Mouse (Mus musculus): Measurements from ENCODE around the gene Fam169a.
"Not testable (repeated sequence)": the region's sequence is repeated elsewhere in the genome, so short reads cannot be mapped to it uniquely, and the experiment has no call there.

The Fam169a gene

DNA sequence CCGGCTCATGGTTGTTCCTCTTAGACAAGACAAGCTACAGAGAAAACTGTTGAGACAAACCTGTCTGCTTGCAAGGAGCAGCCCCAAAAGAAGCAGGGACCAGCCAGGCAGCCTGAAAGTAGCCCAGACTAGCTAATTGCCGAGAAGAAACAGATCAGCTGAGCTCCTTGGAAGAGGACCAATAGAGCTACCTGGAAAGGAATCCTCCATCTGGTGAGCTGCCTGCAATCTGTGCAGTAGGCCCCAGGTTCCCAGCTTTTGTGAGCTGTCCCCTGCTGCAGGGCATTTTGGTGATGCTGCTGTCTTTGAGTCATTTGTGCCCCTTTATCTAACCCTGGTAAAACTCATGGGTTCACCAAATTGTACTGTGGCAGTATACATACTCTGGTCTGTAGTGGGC is 13.1 kb downstream of the Fam169a start:
- DNase-seq (ENCODE audit: low spot score) = no peak

GRCm38 (mm10) chr13:97080615-97081014 is 13.5 kb downstream of the Fam169a start:
- DNase-seq (ENCODE audit: low spot score) = no peak

- no peak for DNase-seq (ENCODE audit: low spot score)
Observed at GRCm38 (mm10) chr13:97082432-97082831, 15.3 kb downstream of the Fam169a start.

- DNase-seq (ENCODE audit: low spot score) = no peak
Observed at GRCm38 (mm10) chr13:97086316-97086715, 19.2 kb downstream of the Fam169a start.

- no peak for DNase-seq (ENCODE audit: low spot score)
Observed at GRCm38 (mm10) chr13:97087421-97087820, 20.3 kb downstream of the Fam169a start.

GRCm38 (mm10) chr13:97088183-97088582 is 21.1 kb downstream of the Fam169a start:
- no peak for DNase-seq (ENCODE audit: low spot score)

GRCm38 (mm10) chr13:97095726-97096125 is 28.6 kb downstream of the Fam169a start:
- DNase-seq (ENCODE audit: low spot score) = no peak

- DNase-seq (ENCODE audit: low spot score) = no peak
Observed at GRCm38 (mm10) chr13:97099187-97099852, 32.2 kb downstream of the Fam169a start, which contains the start of gene Gm6169. TSS of gene Gm6169 (minus strand) at chr13:97099237.

DNA sequence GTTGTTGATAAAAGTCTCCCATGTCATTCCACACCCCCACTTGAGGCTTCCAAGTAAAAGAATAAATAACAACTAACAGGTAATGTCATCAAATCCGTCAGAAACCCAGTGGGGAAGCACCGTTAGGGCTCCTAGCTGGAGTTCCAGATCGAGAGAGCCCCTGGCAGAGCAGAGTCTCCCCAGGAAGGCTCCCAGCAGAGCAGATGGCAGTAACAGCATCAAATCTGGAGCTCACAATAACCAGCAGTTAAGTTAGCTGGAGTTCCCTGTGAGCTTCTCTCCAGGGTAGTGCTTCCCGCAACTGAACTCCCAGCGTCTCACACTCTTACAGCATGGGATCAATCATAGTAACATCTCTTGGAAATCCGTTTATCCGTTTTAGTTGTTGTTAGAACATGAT is 37.9 kb downstream of the Fam169a start:
- DNase-seq (ENCODE audit: low spot score) = no peak

DNA sequence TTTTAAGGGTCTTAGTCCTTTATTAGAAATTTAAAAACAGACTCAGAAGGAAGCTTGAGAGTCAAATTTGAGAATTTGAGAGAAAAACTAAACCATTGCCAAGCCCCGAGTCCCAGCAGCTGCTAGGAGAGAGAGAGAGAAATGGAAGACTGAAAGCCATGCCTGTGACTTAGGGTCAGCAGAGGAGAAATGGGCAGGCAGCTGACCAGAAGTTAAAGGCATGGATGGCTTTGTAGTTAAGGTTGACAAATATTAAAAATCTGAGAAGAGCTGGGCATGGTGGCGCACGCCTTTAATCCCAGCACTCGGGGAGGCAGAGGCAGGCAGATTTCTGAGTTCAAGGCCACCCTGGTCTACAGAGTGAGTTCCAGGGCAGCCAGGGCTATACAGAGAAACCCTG is 40.6 kb downstream of the Fam169a start:
- DNase-seq (ENCODE audit: low spot score) = not testable (repeated sequence)

DNA sequence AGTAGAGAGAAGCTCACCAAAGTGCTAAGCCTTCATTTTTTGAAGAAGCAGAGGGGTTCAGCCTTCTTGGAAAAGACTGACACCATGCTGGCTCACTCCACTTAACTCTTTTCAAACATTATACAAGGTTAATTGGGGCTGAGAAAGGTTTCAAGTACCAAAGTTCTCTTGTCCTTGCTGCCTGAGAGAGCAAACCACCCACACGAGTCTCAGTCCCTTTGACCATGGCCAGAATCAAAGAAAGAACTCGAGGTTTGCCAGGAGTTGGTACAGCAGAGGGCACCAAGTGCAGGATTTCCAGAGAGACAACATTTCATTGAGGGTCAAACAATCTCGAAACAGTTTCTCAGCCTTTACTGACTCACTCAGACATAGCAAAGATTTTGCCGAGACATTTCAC is 42.0 kb downstream of the Fam169a start:
- no peak for DNase-seq (ENCODE audit: low spot score)

- DNase-seq (ENCODE audit: low spot score) = no peak
Observed at GRCm38 (mm10) chr13:97121341-97121740, 54.3 kb downstream of the Fam169a start.

- not testable (repeated sequence) for DNase-seq (ENCODE audit: low spot score)
Observed at GRCm38 (mm10) chr13:97129654-97130053, 62.6 kb downstream of the Fam169a start.

DNA sequence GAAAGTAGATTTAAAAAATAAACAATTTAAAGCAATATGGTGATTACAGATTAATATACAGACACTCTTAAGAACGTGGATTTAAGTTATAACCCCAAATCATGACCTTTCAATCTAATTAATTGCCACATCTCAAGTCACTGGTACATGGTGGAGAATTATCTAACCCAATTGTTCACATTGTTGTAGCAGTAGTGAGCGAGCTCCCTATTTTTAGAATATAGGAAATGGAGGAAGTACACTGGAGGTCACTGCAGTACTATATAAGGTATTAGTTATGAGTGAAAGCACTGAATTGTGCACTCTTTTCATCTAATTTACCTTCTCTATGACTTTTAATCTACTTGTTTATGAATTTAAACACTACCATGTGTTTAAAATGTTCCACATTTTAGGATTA is 63.3 kb downstream of the Fam169a start:
- not testable (repeated sequence) for DNase-seq (ENCODE audit: low spot score)

GRCm38 (mm10) chr13:97137466-97138400 is 70.6 kb downstream of the Fam169a start, which contains the start of the genes Gfm2 and Nsa2:
TSS of gene Gfm2 (plus strand) at chr13:97137937.
TSS of gene Nsa2 (minus strand) at chr13:97137937.
- peak; percentile 72 for DNase-seq (ENCODE audit: low spot score)

GRCm38 (mm10) chr13:97138404-97138931 is 71.4 kb downstream of the Fam169a start:
- not testable (repeated sequence) for DNase-seq (ENCODE audit: low spot score)

- DNase-seq (ENCODE audit: low spot score) = no peak
Observed at GRCm38 (mm10) chr13:97142321-97142720, 75.2 kb downstream of the Fam169a start.

GRCm38 (mm10) chr13:97145834-97146233 is 78.7 kb downstream of the Fam169a start:
- DNase-seq (ENCODE audit: low spot score) = no peak

GRCm38 (mm10) chr13:97175520-97176264 is 108.6 kb downstream of the Fam169a start:
- DNase-seq (ENCODE audit: low spot score) = no peak

DNA sequence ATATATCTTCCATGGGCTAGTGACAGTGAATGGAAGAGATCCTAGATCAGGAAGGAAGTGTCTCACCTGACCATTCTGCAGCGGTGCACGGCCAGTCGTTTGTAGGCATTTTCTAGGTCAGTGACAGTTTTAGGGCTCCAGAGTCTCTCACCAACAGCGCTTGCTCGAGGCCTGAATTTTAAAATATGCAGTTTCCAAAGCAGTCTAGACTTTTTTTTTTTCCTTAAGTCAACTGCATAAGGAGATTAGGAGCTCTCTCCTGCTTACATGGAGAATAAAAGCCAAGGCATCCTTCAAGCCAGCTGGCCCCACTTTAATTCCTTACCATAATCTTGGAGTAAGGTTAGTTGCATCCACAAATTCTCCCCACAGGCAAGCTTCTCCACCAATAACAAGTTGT is 109.6 kb downstream of the Fam169a start:
- no peak for DNase-seq (ENCODE audit: low spot score)

GRCm38 (mm10) chr13:97178943-97179342 is 111.9 kb downstream of the Fam169a start:
- DNase-seq (ENCODE audit: low spot score) = no peak
